Comparison of ENCODE assay signal across 12 mouse cellular contexts in the genomic region with DNA sequence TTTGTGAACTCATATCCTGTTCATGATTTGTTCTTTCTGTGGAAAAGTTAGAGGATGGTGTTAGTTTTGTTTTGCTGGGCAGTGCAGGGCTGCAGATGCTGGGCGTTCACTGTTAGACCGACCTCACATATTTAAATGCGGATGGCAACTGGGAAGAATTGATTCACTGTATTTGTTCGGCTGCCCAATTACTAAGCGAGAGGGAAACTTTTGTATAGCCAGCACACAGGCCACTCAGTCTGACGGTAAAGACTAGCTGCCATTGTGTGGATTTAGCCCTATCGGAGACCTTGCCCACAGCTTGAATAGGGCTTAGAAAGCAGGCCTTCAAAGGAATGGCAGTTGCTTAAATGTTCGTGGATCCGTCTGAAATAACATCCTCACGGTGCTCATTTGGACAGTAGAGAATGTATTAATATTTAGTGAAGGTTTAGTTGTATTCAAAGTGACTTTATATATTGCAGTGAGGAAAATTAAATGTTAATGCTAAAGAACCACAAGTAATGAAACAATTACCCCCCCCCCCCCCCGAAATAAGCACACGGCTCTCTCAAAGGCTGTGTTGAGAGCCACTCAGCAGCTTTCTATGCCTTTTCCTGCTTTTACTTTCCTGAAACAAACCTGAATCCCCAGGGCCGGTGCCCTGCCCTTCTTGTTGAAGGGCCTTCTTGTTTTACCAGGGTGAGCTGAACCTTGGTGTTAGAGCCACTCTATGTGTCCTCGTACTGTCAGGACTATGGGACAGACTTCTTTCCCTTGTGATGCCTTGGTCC. TPM values are rescaled to one million over a fixed set of nuclear protein-coding genes. Genes with fewer than 3 reads are reported as not detected.
A peak's percentile ranks its signal among the peaks of the same experiment; 100 is the strongest.
DNase-seq lines count a peak whose midpoint lies in the region; ATAC-seq and TF ChIP-seq lines count a peak whose summit lies in the region.
"Had no signal": no experiment of that assay in that cellular context is flagged by ENCODE, and none has a peak within 500 bp of the region (broad histone marks: within the 10 kb centered on the region; RNA-seq: fewer than 3 reads in every experiment).

No protein-coding gene starts in this region.

- no peak overlapping the region for H3K4me2 ChIP-seq in limb, embryonic 12.5 days
- peak overlapping the region; percentile 45; the same call in 1 of the 2 replicates for H3K4me2 ChIP-seq in forebrain, embryonic 11.5 days (ENCODE audit: low read depth, low read length, severe bottlenecking)
- H3K4me2 ChIP-seq: limb, embryonic 13.5 days had no signal

- H3K36me3 ChIP-seq in limb, embryonic 12.5 days, result no peaks in the 10 kb centered on the region
- H3K36me3 ChIP-seq in limb, embryonic 10.5 days, result no peaks in the 10 kb centered on the region
- peaks cover 2% of the 10 kb centered on the region; the same call in 1 of the 2 replicates for H3K36me3 ChIP-seq in forebrain, embryonic 11.5 days (ENCODE audit: control insufficient read depth, insufficient read depth, low read length)
- H3K36me3 ChIP-seq: limb, embryonic 13.5 days had no signal

- ATAC-seq in limb, embryonic 12.5 days (ENCODE audit: insufficient number of reproducible peaks, insufficient read depth, low FRiP score, low TSS enrichment, low read depth), result no peak
- peak; percentile 91 for ATAC-seq in forebrain, embryonic 11.5 days (replicated peaks; ENCODE audit: low FRiP score)
- ATAC-seq in CD4-positive, CD25-positive, alpha-beta regulatory T cell, adult 4 months, result no peak

- peaks cover 3% of the 10 kb centered on the region; the same call in 1 of the 2 replicates for H3K4me1 ChIP-seq in limb, embryonic 12.5 days (replicated peaks)
- H3K4me1 ChIP-seq in limb, embryonic 10.5 days, result peaks cover 13% of the 10 kb centered on the region
- peaks cover 44% of the 10 kb centered on the region for H3K4me1 ChIP-seq in forebrain, embryonic 11.5 days (replicated peaks; ENCODE audit: control insufficient read depth, insufficient read depth, low read length)
- no peaks in the 10 kb centered on the region; the same call in 1 of the 2 replicates for H3K4me1 ChIP-seq in cerebellum, adult 2 months (ENCODE audit: control insufficient read depth, insufficient read depth, low read length)

- WGBS in limb, embryonic 12.5 days, result 80% methylated on average over 14 of the region's 14 CpGs
- WGBS in limb, embryonic 10.5 days, result 89% methylated on average over 14 of the region's 14 CpGs
- 6% methylated on average over 14 of the region's 14 CpGs for WGBS in forebrain, embryonic 11.5 days
- 74% methylated on average over 14 of the region's 14 CpGs for WGBS in cerebellum, adult 2 months

- TF ChIP-seq CTCF in cerebellum, adult 2 months (IDR thresholded peaks at IDR 0.05; ENCODE audit: borderline replicate concordance, insufficient read depth, low read depth, low read length), result no peak

- H3K27ac ChIP-seq in limb, embryonic 12.5 days, result peak overlapping the region; percentile 7; the same call in 1 of the 2 replicates
- H3K27ac ChIP-seq in limb, embryonic 10.5 days, result no peak overlapping the region
- peak overlapping the region; percentile 93 for H3K27ac ChIP-seq in forebrain, embryonic 11.5 days (ENCODE audit: low read depth, low read length)
- no peak overlapping the region for H3K27ac ChIP-seq in cerebellum, adult 2 months (ENCODE audit: insufficient read depth, low read length)
- H3K27ac ChIP-seq: limb, embryonic 13.5 days had no signal

- H3K9ac ChIP-seq in limb, embryonic 12.5 days (replicated peaks), result no peak overlapping the region
- H3K9ac ChIP-seq in forebrain, embryonic 11.5 days (ENCODE audit: low read length), result peak overlapping the region; percentile 43
- H3K9ac ChIP-seq: limb, embryonic 13.5 days had no signal

- H3K4me3 ChIP-seq in limb, embryonic 12.5 days (replicated peaks), result no peak overlapping the region
- H3K4me3 ChIP-seq in limb, embryonic 10.5 days, result no peak overlapping the region
- peak overlapping the region; percentile 3; the same call in 1 of the 2 replicates for H3K4me3 ChIP-seq in forebrain, embryonic 11.5 days (ENCODE audit: low read depth, low read length)
- no peak overlapping the region for H3K4me3 ChIP-seq in cerebellum, adult 2 months (replicated peaks; ENCODE audit: insufficient read depth, low read depth, low read length)
- H3K4me3 ChIP-seq: limb, embryonic 13.5 days had no signal

- TF ChIP-seq POLR2A in cerebellum, adult 2 months (IDR thresholded peaks at IDR 0.05; ENCODE audit: borderline replicate concordance, insufficient read depth, low read length), result no peak

- no peaks in the 10 kb centered on the region for H3K27me3 ChIP-seq in limb, embryonic 12.5 days
- H3K27me3 ChIP-seq in limb, embryonic 10.5 days (ENCODE audit: low read depth, poor library complexity, severe bottlenecking), result no peaks in the 10 kb centered on the region; the same call in 1 of the 2 replicates
- no peaks in the 10 kb centered on the region for H3K27me3 ChIP-seq in forebrain, embryonic 11.5 days (ENCODE audit: control insufficient read depth, insufficient read depth, low read length)
- no peaks in the 10 kb centered on the region; the same call in 1 of the 2 replicates for H3K27me3 ChIP-seq in cerebellum, adult 2 months (ENCODE audit: control insufficient read depth, insufficient read depth, low read length)

- no peaks in the 10 kb centered on the region for H3K9me3 ChIP-seq in limb, embryonic 12.5 days
- H3K9me3 ChIP-seq in limb, embryonic 10.5 days (replicated peaks), result no peaks in the 10 kb centered on the region
- no peaks in the 10 kb centered on the region for H3K9me3 ChIP-seq in forebrain, embryonic 11.5 days (ENCODE audit: control insufficient read depth, low read length)
- H3K9me3 ChIP-seq: limb, embryonic 13.5 days had no signal

- no peak for DNase-seq in limb, embryonic 10.5 days (ENCODE audit: low spot score)
- peak; percentile 73 for DNase-seq in forebrain, embryonic 11.5 days (ENCODE audit: low spot score)
- DNase-seq in mesoderm, embryonic 11.5 days (ENCODE audit: low read depth, low spot score), result peak; percentile 66
- DNase-seq in telencephalon, adult 2 months (ENCODE audit: low read depth, low spot score), result peak; percentile 56
- no peak for DNase-seq in cerebellum, adult 2 months
- DNase-seq in thymus, postnatal 0 days (ENCODE audit: low spot score), result no peak
- DNase-seq: cerebellum, postnatal 14 days; heart, postnatal 10 days; kidney, postnatal 36 days had no signal

RNA-seq across cellular contexts. Expression of gene Spata13, which starts 9.5 kb away (rescaled TPM):
- polyA plus RNA-seq in limb, embryonic 12.5 days (2016; fragmentation: Nextera tagmentation; extraction: Ambion mirVana), result 10.5 and 14.2 TPM in 2 replicates
- 12.5 and 14.0 TPM in 2 replicates for polyA plus RNA-seq in limb, embryonic 10.5 days (2016; fragmentation: Nextera tagmentation; extraction: Ambion mirVana)
- 136 and 137 TPM in 2 replicates for polyA plus RNA-seq in forebrain, embryonic 11.5 days (2014; fragmentation: Nextera tagmentation; extraction: Ambion mirVana)
- polyA plus RNA-seq in cerebellum, adult 2 months (2012; rRNA removed), result 5.7 and 6.2 TPM in 2 replicates
- polyA plus RNA-seq in thymus, postnatal 0 days (2015; fragmentation: Nextera tagmentation; extraction: Ambion mirVana), result 48.9 and 50.4 TPM in 2 replicates
- polyA plus RNA-seq in CD4-positive, CD25-positive, alpha-beta regulatory T cell, adult 4 months (2017; shearing (Covaris generic)), result 100 to 1,000 TPM in 1 of 2 experiments, 10 to 100 TPM in 1; 90.7 to 146 TPM

Comparison
In these comparisons a context has a peak if more than half of its experiments do, and no peak if none do; other contexts are left out.
1. H3K27ac ChIP-seq: peak in limb, embryonic 12.5 days (single experiment) and forebrain, embryonic 11.5 days (single experiment); none in limb, embryonic 10.5 days (single experiment) and cerebellum, adult 2 months (single experiment).
2. DNase-seq: peak in forebrain, embryonic 11.5 days (single experiment), mesoderm, embryonic 11.5 days (single experiment) and telencephalon, adult 2 months (single experiment); none in limb, embryonic 10.5 days (single experiment), cerebellum, adult 2 months (0 of 2) and thymus, postnatal 0 days (single experiment).